Mouse (Mus musculus) right cerebral cortex, postnatal 36 days (tissue): Measurements from ENCODE around the gene Tnks1bp1.

Source experiments
- DNase-seq, 2 experiments: peaks; one replicate each; pipeline ENCODE4 v3.0.0; 2022; ENCODE audit warnings: low spot score in 2 of 2, mixed read lengths in 1 of 2

The Tnks1bp1 gene

DNA sequence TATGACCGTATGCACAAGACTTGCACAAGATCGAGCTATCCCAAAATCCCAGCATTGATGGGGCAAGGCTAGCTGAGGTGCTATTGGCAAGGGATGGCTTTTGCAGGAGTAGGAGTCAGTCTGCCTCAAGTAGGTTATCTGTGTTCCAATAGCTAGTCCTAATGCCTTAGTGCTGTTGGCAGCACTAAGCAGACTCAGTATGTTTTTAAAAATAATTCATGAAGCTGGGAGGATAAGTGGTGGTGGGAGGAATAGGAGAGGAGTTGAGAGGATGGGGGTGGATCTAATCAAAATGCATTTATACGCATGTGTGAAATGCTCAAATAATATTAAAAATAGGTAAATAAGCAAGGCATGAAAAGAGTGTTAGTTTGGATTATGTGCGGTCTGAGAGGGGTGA is 43.5 kb downstream of the Tnks1bp1 start:
- no peak for DNase-seq

DNA sequence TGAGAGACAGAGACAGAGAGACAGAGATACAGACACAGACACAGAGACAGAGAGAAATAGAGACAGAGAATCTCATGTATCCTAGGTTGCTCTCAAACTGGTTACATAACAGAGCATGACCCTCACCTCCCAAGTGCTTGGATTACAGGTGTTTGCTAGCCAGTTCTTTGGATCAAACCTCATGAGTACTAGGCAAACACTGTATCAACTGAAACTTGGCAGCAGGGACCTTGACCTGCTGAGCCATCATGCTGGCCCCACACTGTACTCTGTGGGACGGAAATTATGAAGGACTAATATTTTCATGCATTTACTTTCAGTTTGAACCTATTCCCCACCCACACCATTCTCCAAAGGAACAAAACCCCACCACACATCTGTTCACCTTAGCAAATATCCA is 45.6 kb downstream of the Tnks1bp1 start:
- no peak for DNase-seq

DNA sequence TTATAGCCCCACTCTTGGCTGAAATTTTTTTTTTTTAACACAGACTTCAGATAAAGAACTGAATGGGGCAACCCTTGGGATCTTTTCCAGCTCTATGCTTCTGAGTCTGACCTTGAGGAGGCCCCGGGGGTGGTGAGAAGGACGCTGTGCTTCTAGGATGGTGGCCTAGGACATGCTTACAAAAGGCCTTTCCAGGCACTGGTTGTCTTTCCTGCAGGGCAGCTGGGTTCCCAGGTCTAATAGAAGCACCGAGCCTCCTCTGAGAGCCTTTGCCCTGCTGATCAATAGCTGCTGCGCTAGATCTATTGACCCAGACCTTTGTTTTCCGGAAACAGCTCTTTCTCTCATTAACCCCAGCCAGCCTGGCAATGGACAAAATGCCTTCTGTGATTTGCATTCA is 48.1 kb downstream of the Tnks1bp1 start:
- no peak for DNase-seq

DNA sequence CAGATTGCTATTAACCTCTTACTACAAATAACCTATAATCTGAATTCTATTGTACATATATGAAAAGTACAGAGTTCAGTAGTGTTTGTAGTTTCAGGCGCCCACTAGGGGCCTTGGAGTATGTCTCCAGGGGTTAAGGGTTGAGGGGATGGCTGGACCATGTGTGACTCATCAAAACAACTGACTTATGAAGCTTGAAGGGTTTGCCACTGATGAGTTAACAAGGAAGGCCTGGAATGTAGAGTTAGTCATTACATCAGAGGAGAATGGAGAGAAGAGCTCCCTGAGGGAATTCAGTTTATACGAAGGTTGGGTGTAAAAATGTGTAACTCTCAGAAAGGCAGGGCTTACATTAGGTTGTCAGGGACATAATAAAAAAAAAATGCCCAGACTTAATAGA is 50.2 kb downstream of the Tnks1bp1 start:
- DNase-seq = no peak

DNA sequence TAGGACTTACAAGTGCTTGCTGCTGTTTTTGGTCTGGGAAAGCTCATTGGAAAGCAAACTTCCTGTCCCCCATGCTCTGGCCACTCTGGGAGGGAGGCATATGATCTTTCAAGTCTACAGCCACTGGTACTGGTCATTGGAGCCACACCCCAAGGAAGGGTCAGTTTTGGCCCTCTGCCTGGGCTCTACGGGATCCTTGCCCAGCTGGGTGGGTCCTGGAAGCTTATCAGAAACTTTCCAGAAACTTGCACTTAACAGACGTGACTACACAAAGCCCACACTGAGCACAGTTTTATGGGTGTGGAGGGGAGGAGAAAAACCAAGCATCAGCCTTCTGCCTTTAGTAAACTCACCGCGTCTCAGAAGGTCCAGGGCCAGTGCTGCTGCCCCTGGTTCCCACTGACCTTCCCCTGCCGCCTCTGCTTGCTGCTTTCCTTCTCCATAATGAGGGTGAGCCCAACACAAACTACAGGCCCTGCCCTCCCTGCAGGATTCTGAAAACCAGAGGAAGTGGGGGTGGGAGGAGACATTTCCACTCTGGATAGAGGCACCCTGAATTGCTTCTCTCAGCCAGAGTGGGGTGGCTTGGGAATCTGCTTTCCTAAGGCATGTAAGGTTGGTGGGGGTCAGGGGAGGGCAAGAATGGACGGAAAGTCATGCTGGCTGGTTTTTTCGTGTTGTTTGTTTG is 51.1 kb downstream of the Tnks1bp1 start:
- DNase-seq = no peak

DNA sequence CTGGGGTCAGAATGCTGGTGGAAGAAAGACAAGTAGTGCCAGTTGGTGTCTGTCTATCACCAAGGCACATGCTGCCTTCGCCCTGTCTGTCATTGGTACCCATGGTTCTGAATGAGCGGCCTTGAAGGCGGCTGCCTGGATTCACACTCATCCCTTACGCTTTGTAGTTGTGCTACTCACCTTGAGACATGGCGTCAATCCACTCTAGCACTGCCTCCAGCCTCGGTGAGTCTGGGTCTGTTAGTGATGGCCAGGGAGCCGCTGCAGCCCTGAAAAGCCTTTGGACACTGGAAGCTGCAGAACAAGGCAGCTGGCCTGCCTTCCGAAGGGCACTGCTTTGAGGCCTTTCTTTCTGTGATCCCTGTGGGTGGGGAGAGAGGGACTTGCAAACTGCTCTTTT is 55.4 kb downstream of the Tnks1bp1 start:
- DNase-seq = no peak

DNA sequence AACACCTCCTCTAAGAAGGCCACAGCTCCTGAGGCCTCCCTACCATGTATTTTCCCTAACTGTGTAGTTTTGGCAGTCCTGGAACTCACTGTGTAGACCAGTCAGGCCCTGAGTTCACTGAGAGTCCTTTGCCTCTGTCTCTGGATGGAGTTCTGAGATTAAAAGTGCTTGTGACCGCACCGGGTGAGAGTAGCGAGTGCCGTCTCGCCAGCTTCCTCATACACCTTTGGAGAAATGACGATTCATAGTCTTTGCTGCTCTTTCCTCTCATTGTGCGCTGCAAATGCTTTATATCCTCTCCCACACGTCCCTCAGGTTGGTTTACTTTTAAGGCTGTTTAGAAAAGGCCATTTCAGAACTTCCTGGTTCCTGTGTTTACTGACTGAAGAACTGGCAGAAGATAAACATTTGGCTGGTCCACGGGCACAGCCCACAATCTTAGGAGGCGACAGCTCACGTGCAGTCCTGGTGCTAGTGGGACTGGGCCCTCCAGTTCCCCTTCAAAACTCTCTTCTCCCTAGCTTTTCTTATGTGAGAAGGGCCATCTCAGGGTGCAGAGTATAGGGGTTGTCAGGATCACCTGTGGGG is 57.7 kb downstream of the Tnks1bp1 start:
- DNase-seq = no peak

DNA sequence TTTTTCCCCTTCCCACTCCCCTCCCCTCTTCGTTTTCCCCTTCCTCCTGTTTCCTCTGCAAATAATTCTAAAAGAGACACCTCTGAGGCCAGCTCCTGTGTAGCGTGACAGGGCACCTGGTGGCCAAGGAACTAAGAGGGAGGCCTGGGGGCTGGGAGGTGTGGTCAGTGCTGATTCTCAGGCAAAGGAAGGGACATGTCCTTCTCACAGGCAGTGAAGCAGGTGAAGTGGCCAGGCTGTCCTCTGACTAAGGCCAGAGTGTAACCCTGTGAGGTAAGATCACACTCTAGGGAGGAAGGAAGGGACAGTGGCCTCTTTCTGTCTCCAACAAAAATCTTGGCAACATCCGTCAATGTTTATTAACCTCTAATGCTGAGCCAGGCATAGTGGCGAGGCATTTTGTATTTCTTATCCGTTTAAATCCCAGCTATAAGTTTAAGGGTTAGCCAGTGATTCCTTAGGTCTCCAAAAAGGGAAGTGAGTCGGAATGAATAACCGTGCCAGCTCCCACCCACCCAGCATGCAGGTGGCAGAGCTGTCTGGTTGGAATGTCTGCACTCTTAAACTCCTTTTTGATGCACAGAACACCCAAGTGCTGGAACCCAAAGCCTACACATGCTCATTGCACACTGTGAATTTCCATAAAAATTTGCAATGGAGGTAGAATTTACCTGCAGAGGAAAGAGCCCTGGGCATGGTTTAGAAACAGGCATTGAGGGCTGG is 58.4 kb downstream of the Tnks1bp1 start:
- no peak for DNase-seq

- DNase-seq = no peak
Observed at GRCm38 (mm10) chr2:85106941-85107340, 59.1 kb downstream of the Tnks1bp1 start.

GRCm38 (mm10) chr2:85110288-85110875 is 62.6 kb downstream of the Tnks1bp1 start:
- DNase-seq = no peak
